7 mouse cellular contexts compared by ENCODE assay signal in the genomic region with DNA sequence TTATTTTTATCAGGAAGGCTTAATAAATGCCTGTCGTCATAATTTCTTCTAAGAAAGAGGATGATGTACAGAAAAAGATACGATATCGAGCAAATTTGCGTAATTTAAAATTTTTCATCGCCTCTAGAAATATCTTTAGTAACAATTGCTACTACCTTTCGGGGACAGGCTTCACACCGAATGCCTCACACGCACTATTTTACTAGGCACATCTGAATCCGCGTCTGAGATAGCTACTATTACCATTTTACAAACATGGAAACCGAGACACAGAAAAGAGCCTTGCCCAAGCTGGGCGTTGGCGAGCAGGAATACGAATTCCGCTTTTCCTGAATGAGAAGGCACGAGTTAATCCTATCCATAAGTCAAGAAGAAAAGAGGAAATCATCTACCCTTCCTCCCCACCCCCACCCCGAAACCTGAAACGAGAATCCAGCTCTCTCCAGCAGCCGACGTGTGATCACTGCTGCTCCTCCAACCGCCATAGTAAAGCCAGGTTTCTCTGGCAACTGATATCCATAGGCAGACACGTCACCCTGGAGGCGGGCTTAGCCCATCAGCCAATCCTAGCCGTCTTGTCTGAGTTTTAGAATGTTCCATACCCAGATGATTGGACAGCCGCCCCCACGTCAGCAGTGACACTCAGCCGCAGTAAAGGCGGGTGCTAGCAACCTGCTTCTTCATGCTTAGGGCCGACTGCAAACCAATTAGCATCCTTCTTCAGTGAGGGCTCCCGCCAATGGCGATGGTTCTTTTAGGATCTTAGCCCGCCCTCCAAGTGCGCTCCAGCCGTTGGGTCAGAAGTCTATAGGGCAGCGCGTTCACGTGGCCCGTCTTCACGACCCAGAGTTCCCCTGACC. TPM values are rescaled to one million over a fixed set of nuclear protein-coding genes. Genes with fewer than 3 reads are reported as not detected.
DNase-seq lines count a peak whose midpoint lies in the region; ATAC-seq and TF ChIP-seq lines count a peak whose summit lies in the region.

No protein-coding gene starts in this region.

- DNase-seq in adrenal gland, postnatal 14 days: peak; percentile 92
- DNase-seq in embryonic facial prominence, embryonic 10.5 days (ENCODE audit: low spot score): peak; percentile 92
- peak; percentile 75 for DNase-seq in gonadal fat pad, adult 2 months (ENCODE audit: low read depth)
- peak; percentile 94 for DNase-seq in left cerebral cortex, postnatal 4 days
- peak; percentile 71 to 86 for DNase-seq in spleen, adult 18-20 months

- peak; percentile 96 for ATAC-seq in intestine, postnatal 0 days
- ATAC-seq in midbrain, embryonic 12.5 days (ENCODE audit: low FRiP score, low read depth): peak; percentile 98

- H3K27ac ChIP-seq in embryonic facial prominence, embryonic 10.5 days (replicated peaks): peak overlapping the region; percentile 90
- peak overlapping the region; percentile 82 for H3K27ac ChIP-seq in intestine, postnatal 0 days (ENCODE audit: low read depth, low read length)
- H3K27ac ChIP-seq in midbrain, embryonic 12.5 days (replicated peaks): peak overlapping the region; percentile 83

- H3K27me3 ChIP-seq in embryonic facial prominence, embryonic 10.5 days (replicated peaks; ENCODE audit: low read depth, poor library complexity, severe bottlenecking): no peaks in the 10 kb centered on the region
- H3K27me3 ChIP-seq in intestine, postnatal 0 days (replicated peaks; ENCODE audit: control insufficient read depth, insufficient read depth, low read length): no peaks in the 10 kb centered on the region
- H3K27me3 ChIP-seq in midbrain, embryonic 12.5 days: no peaks in the 10 kb centered on the region

- peaks cover 28% of the 10 kb centered on the region for H3K36me3 ChIP-seq in embryonic facial prominence, embryonic 10.5 days (replicated peaks)
- no peaks in the 10 kb centered on the region for H3K36me3 ChIP-seq in intestine, postnatal 0 days (ENCODE audit: control insufficient read depth, insufficient read depth)
- H3K36me3 ChIP-seq in midbrain, embryonic 12.5 days: 0 out of 2 replicates have a peak, but pooled peaks cover 7% of the 10 kb centered on the region

- H3K9ac ChIP-seq in intestine, postnatal 0 days (ENCODE audit: low read depth, low read length): peak overlapping the region; percentile 67
- peak overlapping the region; percentile 57 for H3K9ac ChIP-seq in midbrain, embryonic 12.5 days (replicated peaks)

- WGBS in embryonic facial prominence, embryonic 10.5 days: 21% methylated on average over 39 of the region's 39 CpGs
- WGBS in intestine, postnatal 0 days: 24% methylated on average over 39 of the region's 39 CpGs
- WGBS in midbrain, embryonic 12.5 days: 27% methylated on average over 39 of the region's 39 CpGs

- no peak for TF ChIP-seq CTCF in intestine, postnatal 0 days (IDR thresholded peaks at IDR 0.05; ENCODE audit: low read depth)

- no peaks in the 10 kb centered on the region for H3K9me3 ChIP-seq in embryonic facial prominence, embryonic 10.5 days
- no peaks in the 10 kb centered on the region for H3K9me3 ChIP-seq in intestine, postnatal 0 days (ENCODE audit: control insufficient read depth)
- no peaks in the 10 kb centered on the region for H3K9me3 ChIP-seq in midbrain, embryonic 12.5 days

- H3K4me2 ChIP-seq in intestine, postnatal 0 days (replicated peaks; ENCODE audit: low read depth): peak overlapping the region; percentile 57
- H3K4me2 ChIP-seq in midbrain, embryonic 12.5 days (replicated peaks): peak overlapping the region; percentile 38

- H3K4me3 ChIP-seq in embryonic facial prominence, embryonic 10.5 days: peak overlapping the region; percentile 63
- peak overlapping the region; percentile 63 for H3K4me3 ChIP-seq in intestine, postnatal 0 days (ENCODE audit: low read depth, low read length)
- peak overlapping the region; percentile 51 for H3K4me3 ChIP-seq in midbrain, embryonic 12.5 days

- 0 out of 2 replicates have a peak, but pooled peaks cover 8% of the 10 kb centered on the region for H3K4me1 ChIP-seq in embryonic facial prominence, embryonic 10.5 days
- no peaks in the 10 kb centered on the region for H3K4me1 ChIP-seq in intestine, postnatal 0 days (replicated peaks; ENCODE audit: control insufficient read depth, insufficient read depth, low read length)
- H3K4me1 ChIP-seq in midbrain, embryonic 12.5 days: peaks cover 6% of the 10 kb centered on the region; the same call in 1 of the 2 replicates

- intact Hi-C loops in left cerebral cortex, postnatal 4 days (cut with DNase I): loop anchor here (5.0 kb wide), 1 partner anchor 276 kb away; no protein-coding TSS in a partner anchor

RNA-seq across cellular contexts. Expression of a gene that starts 2.5 kb away (rescaled TPM):
- 321 and 346 TPM in 2 replicates for total RNA-seq in adrenal gland, postnatal 14 days (2021)
- polyA plus RNA-seq in embryonic facial prominence, embryonic 10.5 days (2016; fragmentation: Nextera tagmentation; extraction: Ambion mirVana): 573 and 588 TPM in 2 replicates
- 176 and 232 TPM in 2 replicates for polyA plus RNA-seq in gonadal fat pad, adult 2 months (2012; rRNA removed)
- polyA plus RNA-seq in intestine, postnatal 0 days (2015; fragmentation: Nextera tagmentation; extraction: Ambion mirVana): 459 and 483 TPM in 2 replicates
- total RNA-seq in left cerebral cortex, postnatal 4 days (2021): 100 to 1,000 TPM; 428 to 458 TPM
- polyA plus RNA-seq in midbrain, embryonic 12.5 days (2016; fragmentation: Nextera tagmentation; extraction: Ambion mirVana): 544 and 546 TPM in 2 replicates

RNA-seq across cellular contexts. Expression of a gene that starts 33.2 kb away (rescaled TPM):
- total RNA-seq in adrenal gland, postnatal 14 days (2021): 6.9 and 7.6 TPM in 2 replicates
- polyA plus RNA-seq in embryonic facial prominence, embryonic 10.5 days (2016; fragmentation: Nextera tagmentation; extraction: Ambion mirVana): 7.1 and 7.2 TPM in 2 replicates
- polyA plus RNA-seq in gonadal fat pad, adult 2 months (2012; rRNA removed): 2.9 and 3.8 TPM in 2 replicates
- 5.8 and 6.1 TPM in 2 replicates for polyA plus RNA-seq in intestine, postnatal 0 days (2015; fragmentation: Nextera tagmentation; extraction: Ambion mirVana)
- 10 to 100 TPM; 12.5 to 14.2 TPM for total RNA-seq in left cerebral cortex, postnatal 4 days (2021)
- 12.2 and 12.4 TPM in 2 replicates for polyA plus RNA-seq in midbrain, embryonic 12.5 days (2016; fragmentation: Nextera tagmentation; extraction: Ambion mirVana)

RNA-seq across cellular contexts. Expression of a gene that starts 38.9 kb away (rescaled TPM):
- total RNA-seq in adrenal gland, postnatal 14 days (2021): not detected in 2 replicates
- polyA plus RNA-seq in embryonic facial prominence, embryonic 10.5 days (2016; fragmentation: Nextera tagmentation; extraction: Ambion mirVana): 0.08 TPM in 1 of 2 replicates, not detected in the other
- polyA plus RNA-seq in gonadal fat pad, adult 2 months (2012; rRNA removed): not detected in 2 replicates
- polyA plus RNA-seq in intestine, postnatal 0 days (2015; fragmentation: Nextera tagmentation; extraction: Ambion mirVana): not detected in 2 replicates
- total RNA-seq in left cerebral cortex, postnatal 4 days (2021): not detected
- 0.11 and 0.12 TPM in 2 replicates for polyA plus RNA-seq in midbrain, embryonic 12.5 days (2016; fragmentation: Nextera tagmentation; extraction: Ambion mirVana)

Comparison
In these comparisons a context has a peak if more than half of its experiments do, and no peak if none do; other contexts are left out.
1. Peak in every context shown above with its lines: DNase-seq, ATAC-seq, H3K4me3 ChIP-seq and H3K27ac ChIP-seq.